Mouse (Mus musculus) CH12F3 (cell line): ENCODE data around the gene Vac14.
"Not testable (repeated sequence)": the region's sequence is repeated elsewhere in the genome, so short reads cannot be mapped to it uniquely, and the experiment has no call there.

Source experiments
- in situ Hi-C: fragments of 300-500 bp; cut with MboI; formaldehyde crosslinking; loops from 2 replicates; pipeline ENCODE4 v1.14.3; 2020; ENCODE audit warnings: low sequenced_read_pairs

Vac14 gene

GRCm38 (mm10) chr8:110646064-110646463 lies 27.7 kb downstream of the Vac14 start:
- in situ Hi-C loops = no loop called here

DNA sequence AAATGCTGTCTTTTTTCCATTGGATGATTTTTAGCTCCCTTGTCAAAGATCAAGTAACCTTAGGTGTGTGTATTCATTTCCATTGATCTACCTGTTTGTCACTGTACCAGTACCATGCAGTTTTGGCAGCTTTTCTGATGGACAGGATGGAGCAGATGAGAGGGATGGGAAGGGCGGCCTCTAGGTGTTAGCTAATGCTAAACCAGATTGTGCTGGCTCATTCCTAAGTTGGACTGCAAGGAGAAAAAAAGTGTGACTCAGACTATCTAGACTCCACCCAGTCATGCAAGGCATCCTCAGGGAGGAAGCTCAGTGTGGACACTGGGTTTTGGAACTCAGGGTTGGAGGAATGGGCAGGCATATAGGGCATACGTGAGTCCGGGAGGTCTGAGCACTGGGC lies 30.2 kb downstream of the Vac14 start:
- in situ Hi-C loops = no loop called here

DNA sequence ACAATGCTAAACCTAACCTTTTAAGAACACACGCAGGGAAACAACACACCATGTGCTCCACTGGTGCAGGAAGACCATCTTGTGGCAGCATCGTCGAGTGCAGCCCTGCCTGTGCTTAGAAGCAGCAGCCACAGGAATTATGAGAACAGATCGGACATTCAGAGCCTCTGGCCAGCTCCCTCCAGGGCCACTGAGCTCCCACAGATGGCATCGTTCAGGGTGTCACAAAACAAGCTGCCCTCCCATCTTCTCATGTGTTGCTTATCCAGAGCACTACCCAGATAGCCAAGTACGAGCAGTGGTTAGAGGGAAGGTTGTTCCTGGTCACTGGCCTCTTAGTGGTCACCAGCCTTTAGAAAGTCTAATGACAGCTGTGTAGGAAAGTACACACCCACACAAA lies 30.9 kb downstream of the Vac14 start:
- in situ Hi-C loops = no loop called here

DNA sequence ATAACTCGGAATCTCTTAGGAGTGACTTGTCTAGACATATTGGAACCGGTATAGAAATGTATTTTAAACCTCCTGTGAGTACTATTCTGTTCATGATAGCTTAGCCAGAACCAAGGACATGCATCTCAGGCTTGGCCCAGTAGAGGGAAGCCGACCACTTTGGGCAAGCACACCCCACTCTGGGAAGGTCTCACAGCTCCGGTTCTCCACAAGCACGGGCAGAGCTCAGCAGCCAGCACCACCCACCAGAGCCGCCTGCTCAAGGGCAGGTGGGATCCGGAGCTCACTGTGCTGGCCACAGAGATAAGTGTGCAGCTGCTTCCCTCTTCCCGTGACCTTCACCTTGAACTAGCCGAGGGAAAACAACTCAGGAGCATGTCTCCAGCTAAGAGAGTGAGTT lies 32.5 kb downstream of the Vac14 start:
- in situ Hi-C loops = no loop called here

- in situ Hi-C loops = no loop called here
Observed at GRCm38 (mm10) chr8:110651847-110652246, 33.5 kb downstream of the Vac14 start.

DNA sequence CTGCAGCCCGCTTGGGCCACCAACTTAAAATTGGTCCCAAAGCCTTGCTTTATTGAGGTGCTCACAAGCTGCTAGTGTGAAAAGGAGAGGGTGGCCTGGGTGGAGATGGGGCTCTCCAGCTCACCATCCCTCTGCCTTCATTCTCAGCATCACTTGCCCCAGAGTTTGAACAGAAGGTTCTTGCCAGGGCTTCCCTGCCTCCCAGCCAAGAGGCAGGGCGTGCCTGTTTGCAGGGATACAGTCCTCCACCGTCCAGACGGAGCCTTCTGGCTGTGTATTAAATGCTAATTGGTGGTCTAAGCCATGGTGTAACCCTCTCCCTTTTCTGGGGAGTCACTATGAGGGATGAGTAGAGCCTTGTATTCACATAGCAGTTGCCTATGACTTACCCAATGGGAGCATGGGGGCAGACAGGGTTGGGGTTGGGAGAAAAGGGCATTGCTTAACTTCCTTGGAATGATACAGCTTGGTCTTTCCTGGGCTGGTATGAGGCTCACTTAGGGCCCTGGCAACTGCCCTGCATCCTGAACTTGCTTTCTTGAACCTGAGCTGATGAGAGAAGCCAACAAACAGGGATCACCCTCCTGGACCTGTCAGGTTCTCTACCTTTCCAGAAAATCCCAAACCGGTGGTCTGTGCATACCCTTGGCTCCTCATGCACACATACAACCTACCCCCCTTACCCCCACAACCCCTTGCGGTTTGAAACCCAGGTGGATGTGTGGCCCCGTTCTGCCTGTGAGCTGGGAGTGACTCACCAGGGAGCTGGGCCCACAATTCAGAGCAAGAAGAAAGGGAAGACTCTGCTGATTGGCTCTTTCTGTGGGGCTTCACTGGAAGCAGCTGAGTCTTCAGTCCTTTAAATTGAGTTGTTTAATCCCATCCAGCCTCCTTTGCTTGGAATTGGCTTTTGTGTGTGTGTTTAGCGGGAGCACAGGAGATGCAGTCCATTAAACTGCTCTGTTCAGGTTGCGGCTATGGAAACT lies 36.0 kb downstream of the Vac14 start:
- in situ Hi-C loops = no loop called here

- in situ Hi-C loops = no loop called here
Observed at GRCm38 (mm10) chr8:110655827-110656226, 37.4 kb downstream of the Vac14 start.

- in situ Hi-C loops = no loop called here
Observed at GRCm38 (mm10) chr8:110657661-110658060, 39.3 kb downstream of the Vac14 start.

DNA sequence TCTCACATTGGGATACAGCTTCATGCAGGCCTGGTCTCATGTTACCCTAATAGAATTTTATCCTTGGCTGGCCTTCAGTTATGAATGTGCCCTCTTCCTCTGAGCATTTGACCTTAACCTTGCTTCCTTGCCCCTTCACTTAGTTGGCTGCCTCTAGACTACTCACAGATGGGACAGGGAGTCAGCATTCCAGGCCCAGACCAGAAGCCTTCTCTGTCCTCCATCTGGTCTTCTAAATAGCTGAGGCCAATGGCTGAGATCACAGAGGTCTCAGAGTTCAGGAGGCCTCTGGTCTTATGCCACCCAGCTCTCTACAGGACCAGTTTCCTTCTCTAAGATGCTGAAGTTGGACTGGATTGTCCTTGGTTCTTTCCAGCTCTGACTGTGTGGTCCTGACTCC lies 41.7 kb downstream of the Vac14 start:
- in situ Hi-C loops = no loop called here

GRCm38 (mm10) chr8:110662545-110662944 lies 44.2 kb downstream of the Vac14 start:
- in situ Hi-C loops = no loop called here

- in situ Hi-C loops = no loop called here
Observed at GRCm38 (mm10) chr8:110663015-110663742, 44.8 kb downstream of the Vac14 start.

- in situ Hi-C loops = no loop called here
Observed at GRCm38 (mm10) chr8:110664202-110664896, 46.0 kb downstream of the Vac14 start.

DNA sequence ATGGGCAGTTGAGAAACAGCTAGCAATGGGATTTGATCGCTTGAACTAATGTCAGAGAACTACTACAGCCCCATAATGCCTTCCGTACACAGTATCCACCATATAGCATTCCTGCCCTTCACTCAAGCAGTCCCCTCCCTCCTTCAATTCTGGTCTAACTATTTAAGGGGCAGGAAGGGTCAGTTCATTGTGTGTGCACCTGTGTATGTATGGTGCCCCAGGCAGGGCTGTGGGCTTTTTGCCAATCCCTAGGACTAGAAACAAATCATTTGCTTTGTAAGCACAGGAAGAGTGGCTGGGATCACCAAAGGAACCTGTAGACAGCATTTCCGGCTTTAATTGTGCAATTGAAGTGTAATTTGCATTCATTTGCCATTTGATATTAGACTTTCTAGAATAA lies 46.6 kb downstream of the Vac14 start:
- in situ Hi-C loops = no loop called here

GRCm38 (mm10) chr8:110667590-110668177 lies 49.3 kb downstream of the Vac14 start:
- in situ Hi-C loops = not testable (repeated sequence)

- in situ Hi-C loops = no loop called here
Observed at GRCm38 (mm10) chr8:110669932-110670628, 51.7 kb downstream of the Vac14 start.

- in situ Hi-C loops = no loop called here
Observed at GRCm38 (mm10) chr8:110671309-110671708, 52.9 kb downstream of the Vac14 start.

DNA sequence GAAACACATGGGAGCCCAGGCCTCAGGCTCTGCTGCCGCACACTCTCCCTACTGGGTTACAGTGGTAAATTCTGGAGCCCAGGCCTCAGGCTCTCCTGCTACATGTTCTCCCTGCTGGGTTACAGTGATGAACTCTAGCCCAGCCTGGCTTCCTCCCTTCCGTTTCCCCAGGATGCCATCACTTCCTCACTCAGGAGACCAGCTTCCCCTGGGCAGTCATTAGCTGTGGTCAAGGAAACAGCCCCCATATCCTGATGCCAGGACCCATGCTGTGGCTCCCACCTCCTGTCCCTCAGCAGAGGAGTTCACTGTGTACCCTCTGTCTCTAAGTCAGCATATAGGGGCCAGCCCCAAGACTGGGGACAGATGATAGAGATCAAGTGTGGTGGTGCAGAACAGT lies 53.7 kb downstream of the Vac14 start:
- in situ Hi-C loops = no loop called here

DNA sequence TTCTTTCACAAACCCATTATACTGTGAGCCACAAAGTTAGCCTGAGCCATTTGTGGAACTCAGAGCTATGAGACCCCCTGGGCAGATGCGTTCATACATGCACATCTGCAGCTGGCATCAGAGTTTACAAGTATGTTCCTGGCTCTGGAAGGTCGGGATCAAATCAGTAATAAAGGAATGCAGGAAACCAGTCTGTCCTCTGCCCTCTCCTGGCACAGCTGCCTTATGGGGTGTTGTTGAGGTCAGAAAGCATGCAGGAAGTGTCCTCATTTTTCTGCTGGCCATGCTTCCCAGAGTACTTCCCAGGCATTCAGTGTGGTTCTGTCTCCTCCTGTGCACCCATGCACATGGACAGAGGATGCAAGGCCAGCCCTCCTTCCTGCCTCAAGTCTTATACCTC lies 54.8 kb downstream of the Vac14 start:
- in situ Hi-C loops = no loop called here

GRCm38 (mm10) chr8:110674589-110674988 lies 56.2 kb downstream of the Vac14 start:
- in situ Hi-C loops = no loop called here

DNA sequence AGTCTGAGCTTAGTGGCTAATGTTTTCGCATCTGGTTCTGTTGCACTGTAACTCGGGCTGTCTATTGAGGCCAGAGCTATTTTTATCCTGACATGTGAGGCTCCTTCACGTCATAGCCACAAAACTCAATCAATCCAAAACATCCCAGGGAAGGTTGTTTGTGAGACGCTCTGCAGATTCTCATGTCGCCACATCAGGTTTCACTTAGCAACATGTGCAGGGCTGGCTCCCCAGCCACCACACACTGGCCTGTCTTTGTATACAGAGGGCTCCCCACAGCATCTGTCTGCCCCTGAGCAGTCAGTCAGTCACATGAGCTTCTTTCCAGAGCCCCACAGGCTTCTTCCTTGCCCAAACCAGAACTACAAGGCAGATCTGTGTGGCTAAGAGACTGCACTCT lies 58.3 kb downstream of the Vac14 start:
- in situ Hi-C loops = no loop called here
